Mouse (Mus musculus): ENCODE results near the gene Sphk1. TPM values are rescaled to one million over a fixed set of nuclear protein-coding genes. Genes with fewer than 3 reads are reported as not detected.

Gene Sphk1
- polyA plus RNA-seq, 1 experiment from 2014 or later, result 3.0 TPM

- H3K27me3 ChIP-seq (ENCODE audit: control insufficient read depth, insufficient read depth, low read length), result no peaks in the 10 kb centered on the region
- no peak overlapping the region for H3K27ac ChIP-seq (ENCODE audit: low read depth, low read length)
- ATAC-seq (replicated peaks; ENCODE audit: insufficient number of reproducible peaks, low FRiP score, low TSS enrichment), result no peak
- H3K4me3 ChIP-seq (ENCODE audit: low read depth, low read length), result no peak overlapping the region
- H3K4me1 ChIP-seq (ENCODE audit: control insufficient read depth, insufficient read depth, low read length), result no peaks in the 10 kb centered on the region
- no peaks in the 10 kb centered on the region for H3K36me3 ChIP-seq (ENCODE audit: control insufficient read depth, insufficient read depth, low read length)
- WGBS (ENCODE audit: insufficient replicate concordance), result 28% methylated on average over 7 of the region's 7 CpGs
- no peak overlapping the region for H3K9ac ChIP-seq (ENCODE audit: low read depth, low read length)
- no peak overlapping the region for H3K4me2 ChIP-seq
- H3K9me3 ChIP-seq (replicated peaks; ENCODE audit: control insufficient read depth, low read length), result 0 out of 2 replicates have a peak, but pooled peaks cover 2% of the 10 kb centered on the region
Observed at GRCm38 (mm10) chr11:116501005-116501746, 29.5 kb upstream of the Sphk1 start.

GRCm38 (mm10) chr11:116504516-116504915 is 26.2 kb upstream of the Sphk1 start:
- Histone ChIP-seq H3K27ac (ENCODE audit: low read depth, low read length) (no peak overlapping the region), H3K4me1 (ENCODE audit: control insufficient read depth, insufficient read depth, low read length) (no peaks in the 10 kb centered on the region), H3K4me2 (no peak overlapping the region), H3K27me3 (ENCODE audit: control insufficient read depth, insufficient read depth, low read length) (no peaks in the 10 kb centered on the region), H3K4me3 (ENCODE audit: low read depth, low read length) (no peak overlapping the region), H3K36me3 (ENCODE audit: control insufficient read depth, insufficient read depth, low read length) (no peaks in the 10 kb centered on the region), H3K9ac (ENCODE audit: low read depth, low read length) (no peak overlapping the region), H3K9me3 (replicated peaks; ENCODE audit: control insufficient read depth, low read length) (no peaks in the 10 kb centered on the region)
- ATAC-seq (replicated peaks; ENCODE audit: insufficient number of reproducible peaks, low FRiP score, low TSS enrichment), result no peak
- 84% methylated on average over 17 of the region's 17 CpGs for WGBS (ENCODE audit: insufficient replicate concordance)

- no peak overlapping the region for H3K4me2 ChIP-seq
- WGBS (ENCODE audit: insufficient replicate concordance), result 61% methylated on average over 5 of the region's 5 CpGs
- no peak overlapping the region for H3K9ac ChIP-seq (ENCODE audit: low read depth, low read length)
- H3K9me3 ChIP-seq (replicated peaks; ENCODE audit: control insufficient read depth, low read length), result no peaks in the 10 kb centered on the region
- no peak overlapping the region for H3K4me3 ChIP-seq (ENCODE audit: low read depth, low read length)
- no peaks in the 10 kb centered on the region for H3K4me1 ChIP-seq (ENCODE audit: control insufficient read depth, insufficient read depth, low read length)
- no peaks in the 10 kb centered on the region for H3K27me3 ChIP-seq (ENCODE audit: control insufficient read depth, insufficient read depth, low read length)
- H3K36me3 ChIP-seq (ENCODE audit: control insufficient read depth, insufficient read depth, low read length), result no peaks in the 10 kb centered on the region
- H3K27ac ChIP-seq (ENCODE audit: low read depth, low read length), result no peak overlapping the region
- ATAC-seq (replicated peaks; ENCODE audit: insufficient number of reproducible peaks, low FRiP score, low TSS enrichment), result no peak
Observed at GRCm38 (mm10) chr11:116505573-116505972, 25.2 kb upstream of the Sphk1 start.

- Histone ChIP-seq H3K9ac (ENCODE audit: low read depth, low read length) (no peak overlapping the region), H3K27ac (ENCODE audit: low read depth, low read length) (no peak overlapping the region), H3K4me3 (ENCODE audit: low read depth, low read length) (no peak overlapping the region), H3K4me1 (ENCODE audit: control insufficient read depth, insufficient read depth, low read length) (no peaks in the 10 kb centered on the region), H3K9me3 (replicated peaks; ENCODE audit: control insufficient read depth, low read length) (no peaks in the 10 kb centered on the region), H3K36me3 (ENCODE audit: control insufficient read depth, insufficient read depth, low read length) (no peaks in the 10 kb centered on the region), H3K27me3 (ENCODE audit: control insufficient read depth, insufficient read depth, low read length) (no peaks in the 10 kb centered on the region), H3K4me2 (no peak overlapping the region)
- WGBS (ENCODE audit: insufficient replicate concordance), result 64% methylated on average over 17 of the region's 17 CpGs
- no peak for ATAC-seq (replicated peaks; ENCODE audit: insufficient number of reproducible peaks, low FRiP score, low TSS enrichment)
Observed at GRCm38 (mm10) chr11:116506151-116506875, 24.4 kb upstream of the Sphk1 start.

GRCm38 (mm10) chr11:116508689-116509088 is 22.0 kb upstream of the Sphk1 start:
- Histone ChIP-seq H3K27ac (ENCODE audit: low read depth, low read length) (no peak overlapping the region), H3K4me3 (ENCODE audit: low read depth, low read length) (no peak overlapping the region), H3K9me3 (replicated peaks; ENCODE audit: control insufficient read depth, low read length) (no peaks in the 10 kb centered on the region), H3K27me3 (ENCODE audit: control insufficient read depth, insufficient read depth, low read length) (no peaks in the 10 kb centered on the region), H3K9ac (ENCODE audit: low read depth, low read length) (no peak overlapping the region), H3K4me2 (no peak overlapping the region), H3K4me1 (ENCODE audit: control insufficient read depth, insufficient read depth, low read length) (no peaks in the 10 kb centered on the region), H3K36me3 (ENCODE audit: control insufficient read depth, insufficient read depth, low read length) (no peaks in the 10 kb centered on the region)
- no peak for ATAC-seq (replicated peaks; ENCODE audit: insufficient number of reproducible peaks, low FRiP score, low TSS enrichment)
- 62% methylated on average over 2 of the region's 2 CpGs for WGBS (ENCODE audit: insufficient replicate concordance)

- no peak for ATAC-seq (replicated peaks; ENCODE audit: insufficient number of reproducible peaks, low FRiP score, low TSS enrichment)
- WGBS (ENCODE audit: insufficient replicate concordance), result 51% methylated on average over 7 of the region's 7 CpGs
- no peaks in the 10 kb centered on the region for H3K36me3 ChIP-seq (ENCODE audit: control insufficient read depth, insufficient read depth, low read length)
- peaks cover 7% of the 10 kb centered on the region; the same call in 1 of the 2 replicates for H3K27me3 ChIP-seq (ENCODE audit: control insufficient read depth, insufficient read depth, low read length)
- H3K4me2 ChIP-seq, result no peak overlapping the region
- no peaks in the 10 kb centered on the region for H3K9me3 ChIP-seq (replicated peaks; ENCODE audit: control insufficient read depth, low read length)
- no peak overlapping the region for H3K27ac ChIP-seq (ENCODE audit: low read depth, low read length)
- no peak overlapping the region for H3K4me3 ChIP-seq (ENCODE audit: low read depth, low read length)
- H3K4me1 ChIP-seq (ENCODE audit: control insufficient read depth, insufficient read depth, low read length), result no peaks in the 10 kb centered on the region
- H3K9ac ChIP-seq (ENCODE audit: low read depth, low read length), result no peak overlapping the region
Observed at GRCm38 (mm10) chr11:116511301-116511868, 19.3 kb upstream of the Sphk1 start.

GRCm38 (mm10) chr11:116512154-116512553 is 18.6 kb upstream of the Sphk1 start:
- Histone ChIP-seq H3K9ac (ENCODE audit: low read depth, low read length) (no peak overlapping the region), H3K36me3 (ENCODE audit: control insufficient read depth, insufficient read depth, low read length) (no peaks in the 10 kb centered on the region), H3K4me2 (no peak overlapping the region), H3K27me3 (ENCODE audit: control insufficient read depth, insufficient read depth, low read length) (peaks cover 7% of the 10 kb centered on the region; the same call in 1 of the 2 replicates), H3K4me3 (ENCODE audit: low read depth, low read length) (no peak overlapping the region), H3K9me3 (replicated peaks; ENCODE audit: control insufficient read depth, low read length) (no peaks in the 10 kb centered on the region), H3K27ac (ENCODE audit: low read depth, low read length) (no peak overlapping the region), H3K4me1 (ENCODE audit: control insufficient read depth, insufficient read depth, low read length) (no peaks in the 10 kb centered on the region)
- ATAC-seq (replicated peaks; ENCODE audit: insufficient number of reproducible peaks, low FRiP score, low TSS enrichment), result no peak
- WGBS (ENCODE audit: insufficient replicate concordance), result 85% methylated on average over 7 of the region's 7 CpGs

- WGBS (ENCODE audit: insufficient replicate concordance), result 78% methylated on average over 6 of the region's 6 CpGs
- Histone ChIP-seq H3K4me3 (ENCODE audit: low read depth, low read length) (no peak overlapping the region), H3K9me3 (replicated peaks; ENCODE audit: control insufficient read depth, low read length) (no peaks in the 10 kb centered on the region), H3K27ac (ENCODE audit: low read depth, low read length) (no peak overlapping the region), H3K36me3 (ENCODE audit: control insufficient read depth, insufficient read depth, low read length) (no peaks in the 10 kb centered on the region), H3K27me3 (ENCODE audit: control insufficient read depth, insufficient read depth, low read length) (peaks cover 7% of the 10 kb centered on the region; the same call in 1 of the 2 replicates), H3K4me1 (ENCODE audit: control insufficient read depth, insufficient read depth, low read length) (no peaks in the 10 kb centered on the region), H3K9ac (ENCODE audit: low read depth, low read length) (no peak overlapping the region), H3K4me2 (no peak overlapping the region)
- no peak for ATAC-seq (replicated peaks; ENCODE audit: insufficient number of reproducible peaks, low FRiP score, low TSS enrichment)
Observed at GRCm38 (mm10) chr11:116512987-116513386, 17.7 kb upstream of the Sphk1 start.

All from heart, embryonic 11.5 days (tissue).